Mouse (Mus musculus): Measurements from ENCODE around the gene Gm43064. TPM values are rescaled to one million over a fixed set of nuclear protein-coding genes. Genes with fewer than 3 reads are reported as not detected.
A peak's percentile ranks its signal among the peaks of the same experiment; 100 is the strongest.
"Not testable (repeated sequence)": the region's sequence is repeated elsewhere in the genome, so short reads cannot be mapped to it uniquely, and the experiment has no call there.

Gene Gm43064
- polyA plus RNA-seq, 1 experiment from 2014 or later = 0.67 TPM

DNA sequence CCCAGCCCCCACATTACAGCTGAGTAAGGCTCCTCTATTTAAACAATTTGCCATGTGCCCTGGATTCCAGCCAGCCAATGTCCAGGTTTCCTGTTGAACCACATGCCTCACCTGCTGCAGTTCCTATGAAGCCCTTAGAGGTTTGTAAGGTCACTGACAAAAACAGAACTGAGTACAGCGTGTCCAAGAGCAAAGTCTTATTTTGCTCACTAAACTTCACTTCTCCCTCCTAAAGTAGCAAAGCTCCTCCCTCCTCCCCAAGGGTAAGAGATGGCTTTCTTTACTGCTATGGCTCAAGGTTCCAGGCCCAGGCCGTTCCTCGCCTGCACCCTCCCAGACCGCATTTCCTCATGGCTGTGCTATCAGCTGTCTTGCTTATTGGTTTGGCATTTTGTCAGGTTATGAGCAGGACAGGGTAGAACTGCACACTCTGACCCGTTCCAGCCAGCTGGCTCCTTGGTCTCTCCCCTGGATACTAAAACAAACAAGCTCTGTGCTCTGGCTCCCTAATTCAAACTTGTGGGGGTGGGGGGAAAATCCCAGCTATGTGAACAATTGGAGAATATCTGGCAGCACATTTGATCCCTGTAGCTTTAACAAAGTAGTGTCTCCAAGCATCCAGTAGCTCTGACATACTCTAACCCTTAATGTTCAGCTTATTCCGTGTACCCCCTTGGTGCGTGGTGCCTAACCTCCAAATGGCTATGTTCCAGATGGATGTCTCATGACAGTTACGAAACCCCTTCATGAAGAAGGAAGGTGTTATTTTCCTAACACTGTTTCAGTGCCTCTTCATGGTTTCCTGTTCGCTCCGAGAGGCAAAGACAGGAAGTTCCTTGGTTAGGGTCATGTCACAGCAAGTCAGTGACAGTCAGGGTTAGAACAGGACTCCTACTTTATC, 7.5 kb upstream of the Gm43064 start:
- H3K4me3 ChIP-seq (replicated peaks) = no peak overlapping the region
- no peak for DNase-seq
- H3K4me1 ChIP-seq (replicated peaks) = peaks cover 84% of the 10 kb centered on the region

GRCm38 (mm10) chr3:103802861-103803260, 6.5 kb upstream of the Gm43064 start:
- peaks cover 88% of the 10 kb centered on the region for H3K4me1 ChIP-seq (replicated peaks)
- H3K27me3 ChIP-seq = no peaks in the 10 kb centered on the region
- 45% methylated on average over 8 of the region's 8 CpGs for whole genome bisulfite sequencing (ENCODE audit: insufficient replicate concordance)
- ATAC-seq (ENCODE audit: low read depth) (no peak), DNase-seq (no peak)
- no peaks in the 10 kb centered on the region for H3K9me3 ChIP-seq (replicated peaks)
- H3K9ac ChIP-seq = peak overlapping the region; percentile 24; the same call in 1 of the 2 replicates
- H3K27ac ChIP-seq = peak overlapping the region; percentile 96
- H3K36me3 ChIP-seq = peaks cover 56% of the 10 kb centered on the region
- no peak overlapping the region for H3K4me2 ChIP-seq
- H3K4me3 ChIP-seq (replicated peaks) = no peak overlapping the region

More for the DNA sequence above, 7.5 kb upstream of the Gm43064 start:
- H3K9ac ChIP-seq = peak overlapping the region; percentile 55
- H3K27me3 ChIP-seq = no peaks in the 10 kb centered on the region
- peak overlapping the region; percentile 25 for H3K4me2 ChIP-seq
- H3K27ac ChIP-seq = peak overlapping the region; percentile 96
- H3K36me3 ChIP-seq = peaks cover 47% of the 10 kb centered on the region
- no peaks in the 10 kb centered on the region for H3K9me3 ChIP-seq (replicated peaks)
- 16% methylated on average over 10 of the region's 10 CpGs for WGBS (ENCODE audit: insufficient replicate concordance)
- ATAC-seq (ENCODE audit: low read depth) = peak; percentile 73

DNA sequence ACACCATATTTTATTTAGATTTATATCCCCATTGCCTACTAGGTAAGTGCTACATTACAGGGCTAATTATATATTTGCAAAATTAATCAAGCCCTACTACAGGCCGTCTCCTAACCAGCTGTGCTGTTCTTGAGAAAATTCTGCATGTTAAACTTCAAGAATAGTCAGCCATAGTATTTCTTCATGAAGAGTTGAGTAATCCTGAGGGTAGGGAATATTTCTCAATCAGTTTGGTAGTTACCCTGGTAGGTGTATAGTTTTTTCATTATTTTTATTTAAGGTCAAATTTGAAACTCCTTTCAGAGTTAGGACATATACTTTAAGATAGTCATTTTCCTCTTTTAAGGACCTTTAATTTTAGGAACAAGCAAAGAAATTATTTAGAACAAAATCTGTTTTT, 3.7 kb upstream of the Gm43064 start:
- DNase-seq (no peak), ATAC-seq (ENCODE audit: low read depth) (no peak)
- Histone ChIP-seq H3K9me3 (replicated peaks) (no peaks in the 10 kb centered on the region), H3K4me3 (replicated peaks) (no peak overlapping the region), H3K4me2 (no peak overlapping the region), H3K9ac (0 out of 2 replicates have a peak overlapping the region, but pooled peaks have one; percentile 16), H3K27ac (peak overlapping the region; percentile 96), H3K27me3 (no peaks in the 10 kb centered on the region), H3K4me1 (replicated peaks) (peaks cover 73% of the 10 kb centered on the region), H3K36me3 (peaks cover 56% of the 10 kb centered on the region)
- 85% methylated on average over 1 of the region's 1 CpGs for WGBS (ENCODE audit: insufficient replicate concordance)

- no peaks in the 10 kb centered on the region for H3K27me3 ChIP-seq
- peak overlapping the region; percentile 73 for H3K4me2 ChIP-seq
- H3K4me1 ChIP-seq (replicated peaks) = peaks cover 50% of the 10 kb centered on the region
- H3K9me3 ChIP-seq (replicated peaks) = no peaks in the 10 kb centered on the region
- DNase-seq (no peak), ATAC-seq (ENCODE audit: low read depth) (peak; percentile 63)
- H3K36me3 ChIP-seq = peaks cover 45% of the 10 kb centered on the region
- H3K9ac ChIP-seq = peak overlapping the region; percentile 94
- peak overlapping the region; percentile 97 for H3K27ac ChIP-seq
- H3K4me3 ChIP-seq (replicated peaks) = peak overlapping the region; percentile 85
- WGBS (ENCODE audit: insufficient replicate concordance) = 2% methylated on average over 14 of the region's 14 CpGs
These were observed 402 bp downstream of the Gm43064 start for GRCm38 (mm10) chr3:103809799-103810150.

DNA sequence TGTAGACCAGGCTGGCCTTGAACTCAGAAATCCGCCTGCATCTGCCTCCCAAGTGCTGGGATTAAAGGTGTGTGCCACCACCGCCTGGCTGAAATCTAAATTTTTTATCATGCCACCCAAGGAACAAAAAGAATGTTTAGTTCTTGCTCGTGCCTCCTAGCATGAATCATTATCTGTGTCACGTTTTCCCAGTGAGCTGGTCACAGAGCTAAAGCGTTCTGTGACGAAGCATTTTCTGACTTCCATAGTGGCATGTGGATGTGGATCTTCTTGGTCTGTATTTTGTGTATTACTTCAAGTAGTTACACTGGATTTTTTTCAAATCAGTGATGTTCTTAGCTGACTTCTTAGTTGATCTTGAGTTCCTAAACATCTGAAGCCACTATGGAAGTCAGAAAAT, 1.6 kb downstream of the Gm43064 start:
- Histone ChIP-seq H3K4me3 (replicated peaks) (peak overlapping the region; percentile 85), H3K4me2 (peak overlapping the region; percentile 73), H3K9me3 (replicated peaks) (no peaks in the 10 kb centered on the region), H3K9ac (peak overlapping the region; percentile 94), H3K36me3 (peaks cover 46% of the 10 kb centered on the region), H3K4me1 (replicated peaks) (peaks cover 41% of the 10 kb centered on the region), H3K27ac (peak overlapping the region; percentile 97), H3K27me3 (no peaks in the 10 kb centered on the region)
- DNase-seq (no peak), ATAC-seq (ENCODE audit: low read depth) (no peak)
- 67% methylated on average over 6 of the region's 6 CpGs for WGBS (ENCODE audit: insufficient replicate concordance)

GRCm38 (mm10) chr3:103827548-103827947, 18.2 kb downstream of the Gm43064 start:
- Histone ChIP-seq H3K36me3 (peaks cover 15% of the 10 kb centered on the region), H3K4me2 (no peak overlapping the region), H3K27me3 (no peaks in the 10 kb centered on the region), H3K4me1 (replicated peaks) (peaks cover 17% of the 10 kb centered on the region), H3K9me3 (replicated peaks) (no peaks in the 10 kb centered on the region), H3K27ac (no peak overlapping the region), H3K4me3 (replicated peaks) (no peak overlapping the region), H3K9ac (no peak overlapping the region)
- no peak for ATAC-seq (ENCODE audit: low read depth)
- DNase-seq = no peak

DNA sequence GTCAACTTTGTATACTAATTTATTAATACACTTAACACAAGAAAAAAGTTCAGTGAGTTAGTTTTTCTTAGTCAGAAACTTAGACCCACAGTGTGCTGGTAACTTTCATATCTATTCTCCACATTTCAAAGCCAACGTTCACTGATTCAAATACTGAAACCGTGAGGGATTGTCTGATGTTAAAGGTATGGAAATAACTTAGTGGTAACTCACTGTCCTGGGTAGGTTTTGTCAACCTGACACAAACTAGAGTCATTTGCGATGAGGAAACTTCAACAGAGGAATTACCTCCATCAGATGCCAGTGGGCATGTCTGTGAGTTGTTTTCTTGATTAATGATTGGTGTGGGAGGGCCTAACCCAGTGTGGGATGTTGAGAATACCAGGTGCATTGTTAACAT, 19.7 kb downstream of the Gm43064 start:
- Histone ChIP-seq H3K4me3 (replicated peaks) (no peak overlapping the region), H3K27ac (no peak overlapping the region), H3K4me1 (replicated peaks) (peaks cover 25% of the 10 kb centered on the region), H3K9ac (no peak overlapping the region), H3K9me3 (replicated peaks) (no peaks in the 10 kb centered on the region), H3K36me3 (peaks cover 4% of the 10 kb centered on the region), H3K4me2 (no peak overlapping the region), H3K27me3 (no peaks in the 10 kb centered on the region)
- DNase-seq (no peak), ATAC-seq (ENCODE audit: low read depth) (no peak)
- 77% methylated on average over 3 of the region's 3 CpGs for WGBS (ENCODE audit: insufficient replicate concordance)

GRCm38 (mm10) chr3:103830681-103831080, 21.3 kb downstream of the Gm43064 start:
- H3K9me3 ChIP-seq (replicated peaks); H3K4me2 ChIP-seq; H3K27ac ChIP-seq; ATAC-seq (ENCODE audit: low read depth); H3K36me3 ChIP-seq; H3K27me3 ChIP-seq; H3K9ac ChIP-seq; DNase-seq; H3K4me3 ChIP-seq (replicated peaks): not testable (repeated sequence)
- 83% methylated on average over 1 of the region's 1 CpGs for WGBS (ENCODE audit: insufficient replicate concordance)
- H3K4me1 ChIP-seq (replicated peaks) = peaks cover 25% of the 10 kb centered on the region

GRCm38 (mm10) chr3:103831146-103831545, 21.8 kb downstream of the Gm43064 start:
- no peak overlapping the region for H3K4me2 ChIP-seq
- H3K9me3 ChIP-seq (replicated peaks) = no peaks in the 10 kb centered on the region
- no peak for DNase-seq
- no peaks in the 10 kb centered on the region for H3K27me3 ChIP-seq
- no peak overlapping the region for H3K9ac ChIP-seq
- no peak overlapping the region for H3K27ac ChIP-seq
- peaks cover 4% of the 10 kb centered on the region for H3K36me3 ChIP-seq
- no peak overlapping the region for H3K4me3 ChIP-seq (replicated peaks)
- WGBS (ENCODE audit: insufficient replicate concordance) = 76% methylated on average over 7 of the region's 7 CpGs
- H3K4me1 ChIP-seq (replicated peaks) = peaks cover 25% of the 10 kb centered on the region
- no peak for ATAC-seq (ENCODE audit: low read depth)

DNA sequence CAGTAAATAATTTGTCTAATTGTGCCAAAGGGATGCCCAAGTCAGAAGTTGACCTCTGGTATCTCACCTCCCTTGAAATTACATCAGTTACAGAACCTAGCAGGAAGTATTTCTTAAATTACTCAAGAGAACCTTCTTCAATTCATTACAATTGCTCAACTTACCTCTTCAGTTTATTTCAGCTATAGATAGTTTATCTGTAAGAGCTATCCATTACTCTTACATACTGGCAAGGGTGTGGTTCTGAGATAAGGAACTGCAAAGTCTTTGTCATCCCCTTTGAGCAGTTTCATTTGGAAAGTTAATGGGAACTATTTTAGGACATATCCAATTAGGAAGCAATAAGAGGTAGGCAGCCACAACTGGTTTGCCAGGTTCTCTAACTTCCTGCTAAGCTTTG, 23.1 kb downstream of the Gm43064 start, which contains the start of gene Bcl2l15:
Gene Bcl2l15, plus strand, starts transcription at position 176 of the 400 bp plus-strand sequence.
- H3K36me3 ChIP-seq = no peaks in the 10 kb centered on the region
- H3K4me1 ChIP-seq (replicated peaks) = peaks cover 25% of the 10 kb centered on the region
- peak within 1 kb of the TSS; percentile 39 for H3K4me2 ChIP-seq
- no peaks in the 10 kb centered on the region for H3K27me3 ChIP-seq
- no peak within 1 kb of the TSS for H3K4me3 ChIP-seq (replicated peaks)
- H3K27ac ChIP-seq = peak within 1 kb of the TSS; percentile 69
- H3K9me3 ChIP-seq (replicated peaks) = no peaks in the 10 kb centered on the region
- H3K9ac ChIP-seq = no peak within 1 kb of the TSS
- DNase-seq (no peak), ATAC-seq (ENCODE audit: low read depth) (peak; percentile 79)

- H3K4me3 ChIP-seq (replicated peaks) = no peak overlapping the region
- no peaks in the 10 kb centered on the region for H3K36me3 ChIP-seq
- 88% methylated on average over 2 of the region's 2 CpGs for WGBS (ENCODE audit: insufficient replicate concordance)
- no peak overlapping the region for H3K4me2 ChIP-seq
- no peak for DNase-seq
- peaks cover 25% of the 10 kb centered on the region for H3K4me1 ChIP-seq (replicated peaks)
- no peaks in the 10 kb centered on the region for H3K27me3 ChIP-seq
- no peaks in the 10 kb centered on the region for H3K9me3 ChIP-seq (replicated peaks)
- no peak overlapping the region for H3K9ac ChIP-seq
- no peak overlapping the region for H3K27ac ChIP-seq
- no peak for ATAC-seq (ENCODE audit: low read depth)
These were observed 24.6 kb downstream of the Gm43064 start for GRCm38 (mm10) chr3:103834001-103834400.
